Mouse (Mus musculus): ENCODE results near the gene Cmtm8.

DNA sequence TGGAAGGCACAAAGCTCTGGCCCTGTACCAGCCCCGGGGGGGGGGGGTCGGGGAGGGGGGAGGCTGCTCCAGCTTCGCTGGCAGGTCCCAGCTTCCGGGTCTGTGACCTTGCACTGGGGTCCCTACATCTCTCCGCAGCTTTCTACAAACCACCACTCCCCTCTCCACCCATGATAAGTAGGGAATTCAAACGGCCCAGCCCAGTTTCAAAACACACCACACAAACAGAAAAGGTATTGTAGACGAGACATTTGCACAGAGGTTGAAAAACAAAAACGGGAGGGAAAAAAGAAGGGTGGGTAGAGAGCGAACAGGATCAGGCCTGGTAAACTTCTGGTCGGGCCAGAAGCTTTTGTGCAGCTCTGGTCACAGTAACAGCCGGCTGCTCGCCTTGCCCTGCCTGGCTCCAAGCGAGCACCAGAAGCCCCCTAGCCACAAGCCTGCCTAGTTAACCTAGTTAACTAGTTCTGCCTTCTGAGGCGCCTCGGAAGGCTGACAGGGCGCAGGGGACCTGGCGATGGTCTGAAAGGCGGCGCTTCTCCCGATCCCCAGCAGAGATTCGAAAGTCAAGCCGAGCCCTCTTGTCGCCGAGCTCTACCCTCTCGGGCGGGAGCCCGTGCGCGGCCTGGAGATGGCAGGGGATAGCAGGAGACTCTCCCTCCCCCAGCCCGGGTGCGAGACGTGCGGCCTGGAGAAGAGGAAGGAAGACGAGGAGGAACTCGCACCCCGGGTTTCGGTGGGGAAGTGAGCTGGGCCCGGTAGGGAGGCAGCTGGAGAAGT, 63.0 kb downstream of the Cmtm8 start:
- TF ChIP-seq TCF12 (IDR thresholded peaks at IDR 0.05; ENCODE audit: insufficient read depth, poor library complexity, severe bottlenecking) (no peak), POLR2A (IDR thresholded peaks at IDR 0.05; ENCODE audit: insufficient read length, low read depth) (no peak), E2F4 (IDR thresholded peaks at IDR 0.05; ENCODE audit: insufficient read depth) (no peak), REST (IDR thresholded peaks at IDR 0.05; ENCODE audit: insufficient read depth, insufficient read length) (no peak), MYOG (IDR thresholded peaks at IDR 0.05; ENCODE audit: control insufficient read depth in 1 of 3, insufficient read depth in 1 of 3, insufficient read length in 2 of 3, low read depth in 2 of 3) (no peak)
